Mouse (Mus musculus): ENCODE measurements around the gene 4933417A18Rik. TPM values are rescaled to one million over a fixed set of nuclear protein-coding genes. Genes with fewer than 3 reads are reported as not detected.
A peak's percentile ranks its signal among the peaks of the same experiment; 100 is the strongest.
"Not testable (repeated sequence)": the region's sequence is repeated elsewhere in the genome, so short reads cannot be mapped to it uniquely, and the experiment has no call there.

The 4933417A18Rik gene
- polyA plus RNA-seq, 1 experiment from 2014 or later = not detected

DNA sequence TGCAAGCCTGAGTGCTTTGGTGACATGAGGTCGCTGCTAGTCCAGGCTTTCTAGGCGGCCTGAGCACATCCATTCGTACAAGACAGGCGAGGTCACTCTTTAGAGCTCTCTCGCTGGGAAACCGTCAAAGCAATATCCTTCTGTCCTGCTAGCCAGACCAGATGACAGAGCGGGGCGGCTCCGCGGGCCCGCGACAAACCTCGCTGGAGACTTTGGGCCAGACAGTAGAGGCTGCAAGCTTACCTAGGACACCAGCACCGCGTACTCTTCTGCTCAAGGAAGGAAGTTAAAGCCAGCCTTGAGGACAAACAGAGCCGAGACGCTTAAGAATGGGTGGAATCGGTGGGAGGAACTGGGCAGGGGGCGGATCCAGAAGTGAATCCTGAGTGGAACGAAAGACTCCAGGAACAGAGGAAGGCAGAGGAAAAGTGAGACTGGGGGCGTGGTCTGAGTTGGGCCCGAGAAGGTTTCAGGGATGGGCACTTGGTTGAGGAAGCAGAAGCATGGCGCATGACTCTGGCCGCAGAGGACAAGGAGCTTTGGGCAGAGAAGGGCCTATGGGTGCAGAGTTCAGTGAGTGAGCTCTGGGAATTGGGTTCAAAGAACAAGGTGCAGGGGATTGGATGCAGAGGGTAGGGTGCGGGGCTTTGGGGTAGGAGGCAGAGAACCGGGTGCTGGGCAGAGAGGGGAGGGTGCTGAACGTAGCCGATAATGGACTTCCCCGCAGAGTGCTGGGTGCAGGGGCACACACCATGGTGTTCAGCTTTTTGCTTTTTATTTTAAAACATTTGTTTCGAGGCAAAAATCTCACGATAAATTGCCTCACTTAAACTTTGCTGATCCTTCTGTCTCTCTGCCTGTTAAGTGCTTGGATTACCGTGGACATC is 39.5 kb downstream of the 4933417A18Rik start, which contains the start of gene Eci3:
Gene Eci3 (minus strand): TSS at position 300 of the 887 bp plus-strand sequence.
- H3K27ac ChIP-seq (replicated peaks in 1 of 2; ENCODE audit: control insufficient read depth in 1 of 2, insufficient read depth in 1 of 2, low read depth in 2 of 2, low read length in 2 of 2) = no peak within 1 kb of the TSS
- 0 out of 2 replicates have a peak, but pooled peaks have one; percentile 68 for ATAC-seq (ENCODE audit: insufficient number of reproducible peaks, insufficient read depth, low FRiP score, low read depth)
- peaks cover 2 to 5% of the 10 kb centered on the region in 2 experiments; a peak in 3 of 4 replicates for H3K4me1 ChIP-seq (ENCODE audit: control insufficient read depth in 2 of 2, insufficient read depth in 2 of 2, low read length in 2 of 2)
- WGBS = 3% methylated on average over 32 of the region's 32 CpGs
- peak within 1 kb of the TSS; percentile 41 to 52 for H3K4me3 ChIP-seq (ENCODE audit: control insufficient read depth in 1 of 2, insufficient read depth in 1 of 2, low read depth in 1 of 2, low read length in 2 of 2)
- peak within 1 kb of the TSS; percentile 69 for H3K9ac ChIP-seq (ENCODE audit: low read length)
- peaks cover 9% of the 10 kb centered on the region; the same call in 1 of the 2 replicates for H3K27me3 ChIP-seq (ENCODE audit: control insufficient read depth, insufficient read depth, low read length)
- H3K4me2 ChIP-seq (ENCODE audit: low read length) = peak within 1 kb of the TSS; percentile 87
- no peaks in the 10 kb centered on the region for H3K36me3 ChIP-seq (ENCODE audit: control insufficient read depth, insufficient read depth, low read length)
- no peaks in the 10 kb centered on the region for H3K9me3 ChIP-seq (ENCODE audit: control insufficient read depth, low read length)

DNA sequence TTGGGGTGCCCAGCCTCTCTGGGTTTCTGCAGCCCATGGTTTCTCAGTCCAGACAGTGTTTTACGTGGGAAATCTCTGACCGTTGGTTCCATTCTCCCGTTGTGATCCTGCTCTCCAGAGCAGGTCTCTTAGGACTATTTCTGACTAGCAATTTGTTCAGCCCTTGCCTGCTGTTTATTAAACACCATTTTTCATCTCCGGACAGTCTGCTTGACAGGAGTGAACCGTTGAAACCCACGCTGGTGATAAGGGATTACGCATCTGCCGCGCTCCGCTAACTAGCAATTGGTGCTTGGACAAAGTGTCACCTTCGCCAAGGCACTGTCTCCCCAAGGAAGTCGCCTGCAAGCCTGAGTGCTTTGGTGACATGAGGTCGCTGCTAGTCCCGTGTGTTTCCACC is 40.2 kb downstream of the 4933417A18Rik start:
- H3K27ac ChIP-seq (replicated peaks in 1 of 2; ENCODE audit: control insufficient read depth in 1 of 2, insufficient read depth in 1 of 2, low read depth in 2 of 2, low read length in 2 of 2) = no peak overlapping the region
- H3K4me1 ChIP-seq (ENCODE audit: control insufficient read depth in 2 of 2, insufficient read depth in 2 of 2, low read length in 2 of 2) = peaks cover 2 to 5% of the 10 kb centered on the region in 2 experiments; a peak in 3 of 4 replicates
- peak overlapping the region; percentile 41 to 52 for H3K4me3 ChIP-seq (ENCODE audit: control insufficient read depth in 1 of 2, insufficient read depth in 1 of 2, low read depth in 1 of 2, low read length in 2 of 2)
- H3K9me3 ChIP-seq (ENCODE audit: control insufficient read depth, low read length) = no peaks in the 10 kb centered on the region
- WGBS = 7% methylated on average over 14 of the region's 14 CpGs
- peak overlapping the region; percentile 87 for H3K4me2 ChIP-seq (ENCODE audit: low read length)
- no peak for ATAC-seq (ENCODE audit: insufficient number of reproducible peaks, insufficient read depth, low FRiP score, low read depth)
- peaks cover 9% of the 10 kb centered on the region; the same call in 1 of the 2 replicates for H3K27me3 ChIP-seq (ENCODE audit: control insufficient read depth, insufficient read depth, low read length)
- peak overlapping the region; percentile 49 for H3K9ac ChIP-seq (ENCODE audit: low read length)
- H3K36me3 ChIP-seq (ENCODE audit: control insufficient read depth, insufficient read depth, low read length) = no peaks in the 10 kb centered on the region

DNA sequence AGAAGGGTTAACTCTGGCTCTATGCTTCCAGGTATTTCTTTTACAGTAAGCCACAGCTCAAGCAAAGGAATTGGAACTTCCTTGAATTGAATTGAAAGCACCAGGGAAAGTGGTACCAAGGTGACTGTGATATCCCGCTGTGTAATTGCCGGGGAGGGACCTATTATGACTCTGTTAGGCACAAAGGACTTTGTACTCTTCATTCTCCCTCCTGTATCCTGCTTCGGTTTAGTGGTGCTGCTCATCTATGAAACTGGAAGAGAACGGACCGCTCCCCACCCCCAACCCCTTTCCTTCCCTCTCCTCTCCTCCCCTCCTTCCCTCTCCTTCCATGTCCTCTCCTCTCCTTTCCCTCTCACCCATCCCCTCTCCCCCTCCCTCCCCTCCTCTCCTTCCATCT is 40.7 kb downstream of the 4933417A18Rik start:
- peak overlapping the region; percentile 87 for H3K4me2 ChIP-seq (ENCODE audit: low read length)
- no peaks in the 10 kb centered on the region for H3K9me3 ChIP-seq (ENCODE audit: control insufficient read depth, low read length)
- ATAC-seq (ENCODE audit: insufficient number of reproducible peaks, insufficient read depth, low FRiP score, low read depth) = no peak
- H3K27ac ChIP-seq (replicated peaks in 1 of 2; ENCODE audit: control insufficient read depth in 1 of 2, insufficient read depth in 1 of 2, low read depth in 2 of 2, low read length in 2 of 2) = no peak overlapping the region
- WGBS = 12% methylated on average over 5 of the region's 5 CpGs
- peak overlapping the region in 1 of 2 experiments; percentile 41; a peak in 1 of 4 replicates for H3K4me3 ChIP-seq (ENCODE audit: control insufficient read depth in 1 of 2, insufficient read depth in 1 of 2, low read depth in 1 of 2, low read length in 2 of 2)
- peak overlapping the region; percentile 49; the same call in 1 of the 2 replicates for H3K9ac ChIP-seq (ENCODE audit: low read length)
- no peaks in the 10 kb centered on the region for H3K36me3 ChIP-seq (ENCODE audit: control insufficient read depth, insufficient read depth, low read length)
- peaks cover 9% of the 10 kb centered on the region; the same call in 1 of the 2 replicates for H3K27me3 ChIP-seq (ENCODE audit: control insufficient read depth, insufficient read depth, low read length)
- H3K4me1 ChIP-seq (ENCODE audit: control insufficient read depth in 2 of 2, insufficient read depth in 2 of 2, low read length in 2 of 2) = peaks cover 2 to 5% of the 10 kb centered on the region in 2 experiments; a peak in 3 of 4 replicates

DNA sequence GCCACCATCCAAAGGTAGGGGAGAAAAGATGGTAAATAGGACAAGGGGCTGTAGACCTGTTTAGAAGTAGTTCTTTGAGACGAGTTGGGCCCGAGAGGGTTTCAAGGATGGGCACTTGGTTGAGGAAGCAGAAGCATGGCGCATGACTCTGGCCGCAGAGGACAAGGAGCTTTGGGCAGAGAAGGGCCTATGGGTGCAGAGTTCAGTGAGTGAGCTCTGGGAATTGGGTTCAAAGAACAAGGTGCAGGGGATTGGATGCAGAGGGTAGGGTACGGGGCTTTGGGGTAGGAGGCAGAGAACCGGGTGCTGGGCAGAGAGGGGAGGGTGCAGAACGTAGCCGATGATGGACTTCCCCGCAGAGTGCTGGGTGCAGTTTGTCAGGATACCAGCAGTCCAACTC is 41.4 kb downstream of the 4933417A18Rik start:
- H3K4me2 ChIP-seq (ENCODE audit: low read length); H3K9ac ChIP-seq (ENCODE audit: low read length); H3K27ac ChIP-seq (replicated peaks in 1 of 2; ENCODE audit: control insufficient read depth in 1 of 2, insufficient read depth in 1 of 2, low read depth in 2 of 2, low read length in 2 of 2); H3K27me3 ChIP-seq (ENCODE audit: control insufficient read depth, insufficient read depth, low read length); H3K4me3 ChIP-seq (ENCODE audit: control insufficient read depth in 1 of 2, insufficient read depth in 1 of 2, low read depth in 1 of 2, low read length in 2 of 2); H3K9me3 ChIP-seq (ENCODE audit: control insufficient read depth, low read length); H3K4me1 ChIP-seq (ENCODE audit: control insufficient read depth in 2 of 2, insufficient read depth in 2 of 2, low read length in 2 of 2); H3K36me3 ChIP-seq (ENCODE audit: control insufficient read depth, insufficient read depth, low read length); ATAC-seq (ENCODE audit: insufficient number of reproducible peaks, insufficient read depth, low FRiP score, low read depth): not testable (repeated sequence)
- 63% methylated on average over 9 of the region's 9 CpGs for WGBS

DNA sequence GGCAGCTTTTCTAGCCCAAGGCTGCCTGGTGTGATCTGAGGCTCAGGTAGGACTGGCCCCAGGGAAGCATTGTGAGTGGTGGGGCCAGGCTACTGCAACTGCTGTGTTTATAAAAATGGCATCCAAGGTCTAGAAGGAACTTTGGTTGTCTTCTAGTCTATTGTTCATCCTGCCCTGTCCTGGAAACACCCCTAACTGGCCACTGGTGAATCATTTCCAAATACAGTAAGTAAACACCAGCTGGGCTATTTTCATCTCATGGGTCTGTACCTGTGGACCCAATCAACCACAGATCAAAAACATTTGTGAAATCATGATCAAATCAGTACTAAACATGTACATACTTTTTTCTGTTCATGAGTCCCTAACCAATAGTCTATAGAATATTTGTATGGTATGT is 48.2 kb downstream of the 4933417A18Rik start:
- not testable (repeated sequence) for H3K4me1 ChIP-seq (ENCODE audit: control insufficient read depth in 2 of 2, insufficient read depth in 2 of 2, low read length in 2 of 2); H3K36me3 ChIP-seq (ENCODE audit: control insufficient read depth, insufficient read depth, low read length); H3K27ac ChIP-seq (replicated peaks in 1 of 2; ENCODE audit: control insufficient read depth in 1 of 2, insufficient read depth in 1 of 2, low read depth in 2 of 2, low read length in 2 of 2); ATAC-seq (ENCODE audit: insufficient number of reproducible peaks, insufficient read depth, low FRiP score, low read depth); H3K4me3 ChIP-seq (ENCODE audit: control insufficient read depth in 1 of 2, insufficient read depth in 1 of 2, low read depth in 1 of 2, low read length in 2 of 2); H3K9ac ChIP-seq (ENCODE audit: low read length); H3K27me3 ChIP-seq (ENCODE audit: control insufficient read depth, insufficient read depth, low read length); H3K9me3 ChIP-seq (ENCODE audit: control insufficient read depth, low read length); H3K4me2 ChIP-seq (ENCODE audit: low read length)

DNA sequence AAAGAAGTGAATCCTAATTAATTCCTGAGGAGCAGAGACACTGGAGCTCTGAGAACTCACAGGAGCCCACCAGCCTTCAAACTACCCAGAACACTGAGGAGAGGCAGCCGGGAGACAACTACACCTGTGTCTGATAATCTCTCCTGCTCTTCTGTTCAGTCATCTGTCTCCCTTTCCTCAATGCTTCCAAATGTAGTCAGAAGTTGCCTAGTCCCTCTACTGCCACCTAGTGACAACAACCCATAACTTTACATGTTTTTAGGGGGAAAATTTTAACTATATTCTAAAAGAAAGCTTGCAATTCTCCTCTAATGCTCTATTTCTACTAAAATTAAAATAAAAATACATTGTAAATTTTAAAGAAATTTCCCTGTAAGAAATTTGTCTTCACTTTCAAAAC is 48.9 kb downstream of the 4933417A18Rik start:
- H3K27me3 ChIP-seq (ENCODE audit: control insufficient read depth, insufficient read depth, low read length) = no peaks in the 10 kb centered on the region
- no peaks in the 10 kb centered on the region for H3K9me3 ChIP-seq (ENCODE audit: control insufficient read depth, low read length)
- 9% methylated on average over 1 of the region's 1 CpGs for WGBS
- no peak overlapping the region for H3K9ac ChIP-seq (ENCODE audit: low read length)
- no peak overlapping the region for H3K4me3 ChIP-seq (ENCODE audit: control insufficient read depth in 1 of 2, insufficient read depth in 1 of 2, low read depth in 1 of 2, low read length in 2 of 2)
- H3K36me3 ChIP-seq (ENCODE audit: control insufficient read depth, insufficient read depth, low read length) = peaks cover 16% of the 10 kb centered on the region
- H3K27ac ChIP-seq (replicated peaks in 1 of 2; ENCODE audit: control insufficient read depth in 1 of 2, insufficient read depth in 1 of 2, low read depth in 2 of 2, low read length in 2 of 2) = no peak overlapping the region
- ATAC-seq (ENCODE audit: insufficient number of reproducible peaks, insufficient read depth, low FRiP score, low read depth) = no peak
- no peak overlapping the region for H3K4me2 ChIP-seq (ENCODE audit: low read length)
- no peaks in the 10 kb centered on the region for H3K4me1 ChIP-seq (ENCODE audit: control insufficient read depth in 2 of 2, insufficient read depth in 2 of 2, low read length in 2 of 2)

DNA sequence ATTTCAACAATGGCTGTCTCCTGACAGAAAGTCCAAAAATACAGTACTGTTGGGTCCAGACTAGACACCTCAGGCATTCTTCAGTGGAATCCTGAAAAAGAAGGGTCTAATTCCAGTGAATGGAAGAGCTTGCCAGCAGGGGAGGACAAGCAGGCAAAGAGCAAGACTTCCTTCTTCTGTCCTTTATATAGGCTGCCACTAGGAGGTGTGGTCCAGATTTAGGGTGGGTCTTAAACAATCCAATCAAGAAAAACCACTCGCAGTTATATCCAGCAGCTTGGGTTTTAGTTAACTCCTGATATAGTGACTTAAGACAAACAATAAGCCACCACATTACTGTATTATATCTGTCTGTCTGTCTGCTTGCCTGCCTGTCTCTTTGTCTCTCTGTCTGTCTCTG is 49.6 kb downstream of the 4933417A18Rik start:
- H3K9ac ChIP-seq (ENCODE audit: low read length) = no peak overlapping the region
- H3K4me3 ChIP-seq (ENCODE audit: control insufficient read depth in 1 of 2, insufficient read depth in 1 of 2, low read depth in 1 of 2, low read length in 2 of 2) = no peak overlapping the region
- H3K4me1 ChIP-seq (ENCODE audit: control insufficient read depth in 2 of 2, insufficient read depth in 2 of 2, low read length in 2 of 2) = no peaks in the 10 kb centered on the region
- H3K36me3 ChIP-seq (ENCODE audit: control insufficient read depth, insufficient read depth, low read length) = peaks cover 22% of the 10 kb centered on the region
- WGBS = 48% methylated on average over 1 of the region's 1 CpGs
- no peak overlapping the region for H3K27ac ChIP-seq (replicated peaks in 1 of 2; ENCODE audit: control insufficient read depth in 1 of 2, insufficient read depth in 1 of 2, low read depth in 2 of 2, low read length in 2 of 2)
- no peak overlapping the region for H3K4me2 ChIP-seq (ENCODE audit: low read length)
- H3K27me3 ChIP-seq (ENCODE audit: control insufficient read depth, insufficient read depth, low read length) = no peaks in the 10 kb centered on the region
- no peaks in the 10 kb centered on the region for H3K9me3 ChIP-seq (ENCODE audit: control insufficient read depth, low read length)
- ATAC-seq (ENCODE audit: insufficient number of reproducible peaks, insufficient read depth, low FRiP score, low read depth) = no peak
